Mouse (Mus musculus) limb, embryonic 14.5 days (tissue): ENCODE measurements around the gene Hnrnph3. TPM values are rescaled to one million over a fixed set of nuclear protein-coding genes. Genes with fewer than 3 reads are reported as not detected.

Experiments
- ATAC-seq: fragments of 200-750 bp; cut with Nextera tagmentation; 2 replicates; pipeline ENCODE4 v1.8.0; 2017; ENCODE audit warnings: low read depth, moderate number of reproducible peaks, moderate TSS enrichment; ENCODE audit not compliant: low FRiP score
- DNase-seq: peaks from one replicate; pipeline ENCODE4 v3.0.0-alpha.2; 2015; ENCODE audit warnings: low spot score
- H3K27ac ChIP-seq: fragments of 300-500 bp; sonication (generic); replicated peaks from 2 replicates; pipeline ENCODE4 v1.5.1; 2014; ENCODE audit warnings: low read depth, mild to moderate bottlenecking, low read length, moderate library complexity, mixed read lengths
- H3K27me3 ChIP-seq: fragments of 300-500 bp; sonication (generic); 2 replicates; pipeline ENCODE4 v1.6.1; 2014; ENCODE audit warnings: low read length, mixed read lengths; ENCODE audit not compliant: control insufficient read depth, insufficient read depth
- H3K36me3 ChIP-seq: fragments of 300-500 bp; sonication (generic); 2 replicates; pipeline ENCODE4 v1.6.1; 2014; ENCODE audit warnings: mild to moderate bottlenecking, low read length, moderate library complexity, mixed read lengths; ENCODE audit not compliant: control insufficient read depth, insufficient read depth
- H3K4me1 ChIP-seq: fragments of 300-500 bp; sonication (generic); 2 replicates; pipeline ENCODE4 v1.6.1; 2014; ENCODE audit warnings: antibody characterized with exemption, low read length, mixed read lengths; ENCODE audit not compliant: control insufficient read depth, insufficient read depth
- H3K4me2 ChIP-seq: fragments of 300-500 bp; sonication (generic); replicated peaks from 2 replicates; pipeline ENCODE4 v1.6.1; 2014; ENCODE audit warnings: low read depth, mild to moderate bottlenecking, low read length, moderate library complexity; ENCODE audit not compliant: severe bottlenecking
- H3K4me3 ChIP-seq: fragments of 300-500 bp; sonication (generic); replicated peaks from 2 replicates; pipeline ENCODE4 v1.5.1; 2014; ENCODE audit warnings: low read length
- H3K9ac ChIP-seq: fragments of 300-500 bp; sonication (generic); 2 replicates; pipeline ENCODE4 v1.6.1; 2014; ENCODE audit warnings: mild to moderate bottlenecking, low read depth, low read length, moderate library complexity; ENCODE audit not compliant: severe bottlenecking
- H3K9me3 ChIP-seq: fragments of 300-500 bp; sonication (generic); 2 replicates; pipeline ENCODE4 v1.6.1; 2016; ENCODE audit warnings: low read length; ENCODE audit not compliant: control insufficient read depth
- POLR2A ChIP-seq: fragments of 200-500 bp; IDR thresholded peaks from 2 replicates; pipeline ENCODE4 v1.8.0; 2012; ENCODE audit warnings: inconsistent platforms, mild to moderate bottlenecking, moderate library complexity, borderline replicate concordance; ENCODE audit not compliant: insufficient read depth, insufficient read length; ENCODE audit errors: extremely low read depth
- WGBS: fragments of 180-500 bp; shearing (Covaris S2); extraction: QIAGEN DNeasy Blood & Tissue Kit; methylation state at CpG from one replicate; pipeline ENCODE4 v1.1.7; 2014; 5-methylcytosine and 5-hydroxymethylcytosine counted together
- polyA plus RNA-seq, 2 experiments: library from polyadenylated mRNA; depleted of rRNA in 1 of 2; stranded (reverse) in 1 of 2; unstranded in 1 of 2; fragments of >200 nt; fragmentation: Nextera tagmentation in 1 of 2; extraction: Ambion mirVana in 1 of 2; gene quantifications; 2 replicates each; pipeline versions ENCODE4 v1.2.1 to v1.2.3; 2012 to 2014

Gene Hnrnph3
- polyA plus RNA-seq, 2 experiments: 54.9 to 119 TPM

- Histone ChIP-seq H3K27ac (no peak overlapping the region), H3K4me1 (no peaks in the 10 kb centered on the region), H3K4me3 (no peak overlapping the region), H3K4me2 (no peak overlapping the region), H3K36me3 (no peaks in the 10 kb centered on the region), H3K27me3 (no peaks in the 10 kb centered on the region), H3K9me3 (no peaks in the 10 kb centered on the region), H3K9ac (no peak overlapping the region)
- ATAC-seq (no peak), DNase-seq (no peak)
- no peak for TF ChIP-seq POLR2A
- WGBS: 79% methylated on average over 5 of the region's 5 CpGs
Measured at GRCm38 (mm10) chr10:63039867-63040628, 16.0 kb upstream of the Hnrnph3 start.

GRCm38 (mm10) chr10:63038571-63039320 lies 14.7 kb upstream of the Hnrnph3 start:
- Histone ChIP-seq H3K9me3 (no peaks in the 10 kb centered on the region), H3K27me3 (no peaks in the 10 kb centered on the region)
- ATAC-seq: no peak

GRCm38 (mm10) chr10:63032956-63033355 lies 8.9 kb upstream of the Hnrnph3 start:
- TF ChIP-seq POLR2A: no peak
- no peak for ATAC-seq
- Histone ChIP-seq H3K27ac (no peak overlapping the region), H3K4me1 (no peaks in the 10 kb centered on the region), H3K4me2 (no peak overlapping the region), H3K27me3 (no peaks in the 10 kb centered on the region), H3K9me3 (no peaks in the 10 kb centered on the region), H3K4me3 (no peak overlapping the region), H3K9ac (no peak overlapping the region), H3K36me3 (no peaks in the 10 kb centered on the region)
- DNase-seq: no peak
- 74% methylated on average over 3 of the region's 3 CpGs for WGBS

More at GRCm38 (mm10) chr10:63038571-63039320, 14.7 kb upstream of the Hnrnph3 start:
- H3K9ac ChIP-seq: no peak overlapping the region
- no peak for DNase-seq
- no peaks in the 10 kb centered on the region for H3K36me3 ChIP-seq
- TF ChIP-seq POLR2A: no peak
- H3K4me1 ChIP-seq: no peaks in the 10 kb centered on the region
- H3K4me3 ChIP-seq: no peak overlapping the region
- no peak overlapping the region for H3K4me2 ChIP-seq
- no peak overlapping the region for H3K27ac ChIP-seq
- WGBS: 65% methylated on average over 14 of the region's 14 CpGs

GRCm38 (mm10) chr10:63032267-63032666 lies 8.2 kb upstream of the Hnrnph3 start:
- DNase-seq (no peak), ATAC-seq (no peak)
- Histone ChIP-seq H3K9me3 (no peaks in the 10 kb centered on the region), H3K27ac (no peak overlapping the region), H3K36me3 (no peaks in the 10 kb centered on the region), H3K9ac (no peak overlapping the region), H3K27me3 (no peaks in the 10 kb centered on the region), H3K4me3 (no peak overlapping the region), H3K4me1 (no peaks in the 10 kb centered on the region), H3K4me2 (no peak overlapping the region)
- TF ChIP-seq POLR2A: no peak
- WGBS: 74% methylated on average over 3 of the region's 3 CpGs

- no peak overlapping the region for H3K9ac ChIP-seq
- DNase-seq: no peak
- H3K36me3 ChIP-seq: no peaks in the 10 kb centered on the region
- ATAC-seq: no peak
- H3K27ac ChIP-seq: no peak overlapping the region
- no peak overlapping the region for H3K4me2 ChIP-seq
- H3K27me3 ChIP-seq: no peaks in the 10 kb centered on the region
- TF ChIP-seq POLR2A: no peak
- H3K4me1 ChIP-seq: peaks cover 11% of the 10 kb centered on the region
- WGBS: 65% methylated on average over 4 of the region's 4 CpGs
- no peak overlapping the region for H3K4me3 ChIP-seq
- H3K9me3 ChIP-seq: no peaks in the 10 kb centered on the region
Measured at GRCm38 (mm10) chr10:63028396-63028795, 4.4 kb upstream of the Hnrnph3 start.
